Mouse (Mus musculus): Measurements from ENCODE around the gene Sort1.
A peak's percentile ranks its signal among the peaks of the same experiment; 100 is the strongest.

Sort1 gene

DNA sequence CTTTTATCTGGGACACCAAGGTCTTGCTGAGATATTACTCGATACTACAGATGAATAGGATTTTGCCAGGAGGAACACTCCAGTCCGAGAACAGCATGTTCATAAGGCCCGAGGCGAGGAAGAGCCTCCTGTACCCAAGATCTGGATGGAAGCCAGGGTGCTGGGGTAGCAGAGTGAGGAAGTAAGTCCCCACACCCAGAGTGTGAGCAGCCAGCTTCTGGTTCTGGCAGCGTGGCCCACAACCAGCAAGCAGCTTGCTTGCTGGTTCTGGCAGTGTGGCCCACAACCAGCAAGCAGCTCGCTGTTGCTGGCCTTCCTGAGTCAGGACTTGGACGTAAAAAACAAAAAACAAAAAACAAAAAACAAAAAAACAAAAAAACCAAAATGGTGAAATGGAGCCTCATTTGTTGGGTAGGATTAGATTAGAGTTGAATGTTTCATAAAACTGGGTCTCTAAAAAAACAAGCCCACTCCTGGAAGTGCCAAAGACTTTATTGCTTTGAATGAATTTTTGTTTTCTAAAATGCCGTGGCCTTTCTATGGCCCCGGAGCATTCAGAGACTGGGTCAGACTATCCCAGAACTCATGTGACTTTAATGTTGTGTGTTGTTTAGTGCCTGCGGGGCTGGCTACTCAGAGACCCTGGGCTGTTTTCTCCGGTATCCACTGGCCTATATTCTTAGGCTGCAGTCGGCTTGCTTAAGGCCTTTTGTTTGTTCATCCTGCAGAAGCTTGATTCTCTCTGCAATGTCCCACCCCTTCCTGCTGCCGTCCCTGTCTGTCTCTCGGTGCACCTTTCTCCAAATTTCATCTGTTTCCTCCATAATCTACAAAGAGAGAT lies 11.7 kb downstream of the Sort1 start:
- DNase-seq: peak; percentile 61

DNA sequence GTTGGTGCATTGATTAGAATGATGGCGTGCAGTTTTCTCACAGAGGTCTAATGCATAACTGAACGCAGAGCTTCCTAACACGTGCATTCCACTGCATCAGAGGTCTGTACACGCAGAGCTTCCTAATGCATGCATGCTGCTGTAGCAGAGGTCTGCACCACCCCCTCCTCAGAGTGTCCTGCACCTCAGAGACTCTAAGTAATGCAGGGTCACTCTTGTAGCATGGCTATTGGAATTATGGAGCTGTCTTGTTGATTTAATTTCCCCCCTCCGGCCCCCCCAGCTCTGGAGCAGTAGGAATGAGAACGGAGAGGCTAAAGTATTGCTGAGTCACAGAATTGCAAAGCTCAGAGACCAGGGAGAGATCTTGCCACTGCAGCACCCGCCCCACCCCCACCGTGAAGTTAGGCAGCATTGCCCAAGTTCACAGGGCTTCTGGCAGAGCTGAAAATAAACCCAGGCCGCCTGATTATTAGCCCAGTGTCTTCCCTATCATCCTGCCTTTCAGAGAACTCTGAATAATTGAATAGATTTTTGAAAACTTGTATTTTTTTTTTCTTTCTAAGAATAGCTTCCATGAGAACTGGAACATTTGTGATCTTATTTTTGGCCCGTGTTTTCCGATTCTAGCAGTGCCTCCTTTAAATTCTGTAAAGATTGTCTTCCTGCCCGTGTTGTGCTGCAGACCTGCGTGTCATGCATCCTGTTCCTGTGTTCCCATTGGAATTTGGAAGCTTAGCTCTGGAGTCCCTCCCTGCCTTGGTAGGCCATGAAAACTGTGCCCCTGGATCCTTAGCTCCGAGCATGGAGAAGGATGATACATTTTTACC lies 12.6 kb downstream of the Sort1 start:
- no peak for DNase-seq

DNA sequence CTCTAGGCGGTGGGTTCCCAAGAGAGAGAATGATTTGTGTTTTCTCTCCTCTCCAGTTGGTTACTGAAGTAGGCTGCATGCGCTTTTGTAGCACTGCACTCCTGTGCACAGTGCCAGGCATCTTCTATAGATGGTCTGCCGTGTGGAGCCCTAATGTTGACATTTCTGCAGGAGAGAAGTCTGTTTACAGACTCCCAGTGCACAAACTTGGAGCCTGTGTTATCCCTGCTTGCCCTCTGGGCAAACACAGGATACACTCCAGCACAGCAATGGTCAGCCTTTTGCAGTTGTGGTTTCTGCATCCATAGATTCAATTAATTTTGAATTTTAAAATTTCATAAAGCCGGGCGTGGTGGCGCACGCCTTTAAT lies 13.2 kb downstream of the Sort1 start:
- no peak for DNase-seq

DNA sequence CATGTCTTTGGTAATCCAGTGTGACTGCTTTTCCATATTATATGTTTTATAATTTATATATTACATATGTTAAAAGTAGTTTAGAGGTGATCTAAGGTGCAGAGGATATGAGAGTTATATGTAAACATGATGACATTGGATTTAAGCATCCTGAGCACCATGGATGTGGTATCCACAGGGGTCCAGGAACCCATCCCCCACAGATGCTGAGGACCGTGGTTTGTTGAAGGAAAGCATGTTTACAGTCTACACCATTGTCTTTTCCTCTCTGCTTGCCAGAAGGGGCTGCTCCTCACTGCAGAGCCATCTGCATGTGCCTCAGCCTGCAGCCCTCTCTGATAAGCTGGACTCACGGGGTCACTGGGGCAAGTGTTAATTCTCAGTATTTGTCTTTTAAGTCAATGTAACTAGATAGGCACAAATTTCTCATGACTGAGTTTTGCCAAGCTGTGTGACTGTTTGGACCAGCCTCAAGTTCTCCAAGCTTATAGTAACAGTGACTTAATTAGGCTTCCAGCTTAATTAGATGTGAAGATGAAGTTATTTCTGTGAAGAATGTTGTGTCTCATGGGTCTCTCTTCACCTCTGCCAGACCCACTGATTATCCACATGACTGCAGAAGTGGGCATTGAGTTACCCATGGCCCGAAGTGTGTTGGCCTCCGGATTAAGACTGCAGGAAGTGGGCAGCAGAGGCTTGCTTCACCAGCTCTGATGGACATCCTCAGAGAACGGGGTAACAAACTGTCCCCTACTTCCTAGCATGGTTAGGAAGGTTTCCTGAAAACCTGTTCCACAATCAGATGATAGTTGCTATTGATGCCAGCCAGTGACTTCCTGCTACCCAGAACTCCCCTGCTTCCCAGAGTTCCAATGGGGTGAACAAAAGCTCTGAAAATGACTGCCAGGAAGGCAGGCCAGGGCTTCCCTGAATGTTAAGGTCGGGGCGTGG lies 14.0 kb downstream of the Sort1 start:
- no peak for DNase-seq

DNA sequence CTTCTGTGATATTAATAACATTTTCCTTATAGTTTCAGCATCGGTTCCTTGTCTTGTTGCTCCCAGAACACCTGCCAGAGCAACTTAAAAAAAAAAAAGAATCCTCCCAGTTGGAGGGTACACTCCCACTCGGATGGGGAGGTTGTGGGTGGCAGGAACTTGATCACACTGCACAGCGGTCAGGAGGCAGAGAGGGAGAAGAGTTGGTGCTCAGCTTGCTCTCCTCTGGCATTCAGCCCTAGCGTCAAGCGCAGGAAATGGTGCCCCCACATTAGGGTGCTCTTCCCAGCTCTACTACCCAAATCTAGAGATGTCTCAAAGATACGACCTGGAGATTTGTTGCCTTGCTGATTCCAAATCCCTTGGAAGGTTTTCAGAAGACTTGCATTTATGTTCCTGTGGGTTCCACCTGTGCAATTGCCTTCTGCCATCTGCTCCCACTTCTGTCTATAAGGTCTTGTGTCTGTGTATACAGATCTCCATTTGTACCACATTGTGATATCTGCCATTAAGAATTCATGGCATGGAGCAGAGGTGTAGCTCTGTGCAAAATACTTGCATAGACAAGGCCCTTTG lies 16.7 kb downstream of the Sort1 start:
- no peak for DNase-seq

DNA sequence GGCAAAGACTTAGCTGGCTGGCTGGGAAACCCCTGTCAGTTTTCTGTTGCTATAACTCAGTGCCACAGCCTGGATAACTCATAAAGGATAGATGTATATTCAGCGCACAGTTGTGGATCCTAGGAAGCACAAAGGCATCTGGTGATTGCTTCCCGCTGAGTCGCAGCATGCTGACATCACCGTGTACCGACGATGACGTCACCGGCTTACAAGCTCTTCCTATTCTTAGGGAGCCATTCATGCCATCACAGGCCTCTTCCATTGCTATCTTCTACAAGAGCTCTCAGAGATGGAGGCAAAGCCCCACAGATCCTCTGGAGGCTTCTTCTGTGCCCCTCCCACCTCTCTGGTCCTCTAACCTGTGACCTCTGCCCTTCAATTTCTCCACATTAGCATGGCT lies 19.8 kb downstream of the Sort1 start:
- no peak for DNase-seq

DNA sequence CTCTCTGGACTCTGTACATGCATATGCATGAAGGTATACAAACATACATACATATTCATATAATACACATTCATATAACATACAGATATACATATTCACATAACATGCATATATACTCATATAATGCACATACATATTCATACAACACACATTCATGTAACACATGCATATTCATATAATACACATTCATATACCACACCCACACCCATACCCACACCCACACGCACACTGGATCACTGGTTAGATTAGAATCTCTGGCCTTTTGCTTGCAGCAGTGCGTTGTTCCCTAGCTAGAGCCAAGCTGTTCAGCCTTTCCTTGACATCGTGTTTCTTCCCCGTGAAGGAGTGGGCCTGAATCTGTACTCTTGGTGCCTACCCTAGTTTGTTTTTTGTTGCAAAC lies 20.9 kb downstream of the Sort1 start:
- DNase-seq: no peak

DNA sequence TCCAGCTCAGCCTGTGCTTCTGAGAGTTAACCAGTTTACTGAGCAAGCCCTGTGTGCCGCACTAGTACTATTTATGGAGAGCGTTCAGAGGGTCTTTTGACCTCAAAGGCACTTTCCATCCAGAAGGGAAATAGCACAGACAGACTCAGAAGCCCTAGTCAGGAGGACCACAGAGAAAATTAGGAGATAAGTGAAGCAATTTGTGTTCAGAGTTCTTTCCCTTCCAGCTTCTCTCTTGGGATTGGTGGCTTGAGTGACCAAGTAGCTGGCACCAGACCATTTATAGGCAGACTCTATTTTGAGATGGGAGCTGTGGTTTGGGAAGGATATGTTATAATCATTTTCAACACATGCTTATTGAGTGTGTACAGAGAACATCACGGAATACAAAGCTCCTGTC lies 22.5 kb downstream of the Sort1 start:
- DNase-seq: no peak

DNA sequence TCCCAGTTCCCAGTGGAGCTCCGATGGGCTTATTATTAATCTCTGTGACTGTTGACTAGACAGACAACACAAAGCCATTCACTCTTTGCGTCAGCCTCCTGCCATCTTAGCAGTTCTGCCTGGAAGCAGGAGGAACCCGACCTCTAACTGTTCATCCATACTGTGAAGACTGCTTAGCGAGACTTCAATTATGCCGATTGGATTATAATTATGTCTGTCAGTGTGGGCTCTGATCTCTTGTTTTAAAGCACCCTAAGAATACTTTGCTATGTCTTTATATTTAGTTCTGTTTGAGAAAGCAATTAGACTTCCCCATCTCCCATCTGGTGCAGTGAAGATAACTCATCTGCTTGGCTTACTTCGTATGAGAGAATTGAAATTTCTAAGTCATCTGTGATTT lies 23.6 kb downstream of the Sort1 start:
- no peak for DNase-seq

DNA sequence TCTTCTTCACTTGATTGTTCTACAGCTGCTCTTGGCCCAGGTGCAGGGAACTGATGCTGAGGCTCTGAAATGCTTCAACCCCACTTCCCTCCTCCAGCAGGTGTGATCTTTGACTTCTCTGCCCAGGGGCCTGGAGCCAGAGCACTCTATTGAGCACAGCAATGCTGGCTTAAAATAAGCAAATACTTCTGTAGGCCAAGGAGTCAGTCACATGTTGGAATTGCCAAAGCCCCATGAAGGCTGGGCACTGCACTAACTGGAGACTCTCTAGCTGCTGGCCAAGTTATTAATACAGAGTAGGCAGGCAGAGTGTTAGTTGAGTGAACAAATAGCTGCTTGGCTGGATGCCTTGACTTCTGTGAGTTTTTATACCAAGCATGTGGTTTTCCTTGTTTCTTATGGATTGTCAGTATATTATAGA lies 27.0 kb downstream of the Sort1 start:
- DNase-seq: no peak

DNA sequence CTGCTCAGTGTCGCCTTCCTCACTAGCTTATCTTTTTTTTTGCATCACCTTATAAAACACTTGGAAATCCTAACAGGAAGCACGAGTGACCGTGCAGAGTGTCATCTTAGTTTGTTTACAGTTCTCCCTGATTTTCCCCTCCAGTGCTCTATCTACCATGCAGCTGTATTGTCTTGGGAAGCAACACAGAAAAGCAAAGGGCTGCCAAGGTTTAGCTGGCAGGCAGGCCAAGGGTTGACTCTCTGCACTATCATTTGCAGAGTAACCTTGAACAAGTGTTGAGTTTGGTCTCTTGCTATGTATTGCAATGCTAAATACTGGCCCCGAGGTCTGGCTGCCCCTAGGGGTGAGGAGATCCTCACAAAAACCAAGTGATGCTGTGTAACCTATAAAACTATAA lies 27.8 kb downstream of the Sort1 start:
- DNase-seq: no peak

DNA sequence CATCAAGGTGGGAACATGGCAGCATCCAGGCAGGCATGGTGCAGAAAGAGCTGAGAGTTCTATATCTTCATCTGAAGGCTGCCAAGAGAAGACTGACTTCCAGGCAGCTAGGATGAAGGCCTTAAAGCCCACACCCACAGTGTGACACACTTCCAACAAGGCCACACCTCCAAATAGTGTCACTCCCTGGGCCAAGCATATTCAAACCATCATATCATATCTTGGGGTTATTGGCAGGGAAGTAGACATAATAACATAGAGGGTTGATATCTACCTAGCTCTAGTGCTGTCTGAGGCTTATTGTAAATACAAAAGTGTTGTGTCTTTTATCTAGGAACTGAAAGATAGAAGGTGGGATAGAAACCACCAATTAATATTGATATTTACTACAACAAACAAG lies 28.5 kb downstream of the Sort1 start:
- DNase-seq: no peak

DNA sequence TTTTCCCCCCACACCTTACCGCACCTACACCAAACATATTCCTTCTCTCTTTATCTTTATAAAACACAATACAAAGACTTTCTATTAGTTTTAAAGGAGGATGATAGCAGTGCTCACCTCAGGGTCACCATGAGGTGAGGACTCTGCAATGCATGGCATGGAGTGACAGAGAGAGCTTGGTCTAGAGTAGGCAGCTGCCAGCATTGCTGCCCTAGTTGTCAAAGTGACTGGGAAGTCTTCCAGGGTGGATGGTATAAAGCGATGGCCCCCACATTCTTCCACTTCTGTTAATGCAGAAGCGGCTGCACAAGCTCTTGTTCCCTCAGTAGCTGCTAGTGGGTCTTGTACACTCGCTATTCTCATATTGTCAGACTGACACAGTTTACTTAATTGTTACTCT lies 29.3 kb downstream of the Sort1 start:
- no peak for DNase-seq

DNA sequence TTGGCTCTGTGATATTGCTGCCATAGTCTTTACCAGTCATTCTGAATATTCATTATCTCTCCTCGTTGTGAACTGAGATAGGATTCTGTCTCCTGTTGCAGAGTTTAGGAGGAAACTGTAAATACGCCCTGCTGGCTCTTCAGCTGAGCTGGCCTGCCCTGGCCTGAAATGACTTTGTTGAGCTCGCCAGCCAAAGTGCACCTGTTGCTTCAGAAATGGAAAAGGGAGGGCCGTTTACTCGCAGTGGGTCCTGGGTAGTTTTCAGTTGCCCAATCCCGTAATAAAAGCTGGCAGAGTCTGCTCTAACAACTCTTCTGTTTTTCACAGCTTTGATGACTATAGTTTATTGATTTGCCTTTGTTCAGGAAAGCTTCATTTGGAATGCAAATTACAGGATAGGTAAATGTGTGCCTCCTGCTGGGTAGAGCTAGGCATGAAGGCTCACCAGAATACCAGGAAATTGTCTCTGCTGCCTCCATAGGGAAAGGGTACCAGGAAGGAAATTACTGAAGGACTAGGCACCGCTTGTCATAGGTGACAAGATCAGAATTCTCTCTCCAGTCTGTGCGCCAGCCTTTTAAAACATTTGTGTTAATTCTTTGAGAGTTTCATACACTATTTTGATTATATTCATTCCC lies 30.3 kb downstream of the Sort1 start:
- DNase-seq: no peak

DNA sequence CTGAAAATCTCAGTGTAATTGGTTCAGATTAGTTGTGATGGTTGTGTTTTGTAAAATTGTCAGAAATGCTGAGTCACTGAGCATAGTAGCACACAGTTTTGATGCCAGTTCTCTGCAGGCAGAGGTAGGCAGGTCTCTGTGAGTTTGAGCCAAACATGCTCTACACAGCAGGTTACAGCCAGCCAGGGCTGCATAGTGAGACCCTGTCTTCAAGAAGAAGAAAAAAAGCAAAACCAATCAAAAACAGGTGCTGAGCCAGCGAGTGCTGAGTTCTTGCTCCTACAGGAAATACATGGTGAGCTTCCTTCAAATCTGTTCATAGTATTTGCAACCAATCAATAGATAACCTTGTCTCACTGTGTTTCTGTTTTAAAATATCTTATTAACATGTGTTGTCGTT lies 34.6 kb downstream of the Sort1 start:
- no peak for DNase-seq

DNA sequence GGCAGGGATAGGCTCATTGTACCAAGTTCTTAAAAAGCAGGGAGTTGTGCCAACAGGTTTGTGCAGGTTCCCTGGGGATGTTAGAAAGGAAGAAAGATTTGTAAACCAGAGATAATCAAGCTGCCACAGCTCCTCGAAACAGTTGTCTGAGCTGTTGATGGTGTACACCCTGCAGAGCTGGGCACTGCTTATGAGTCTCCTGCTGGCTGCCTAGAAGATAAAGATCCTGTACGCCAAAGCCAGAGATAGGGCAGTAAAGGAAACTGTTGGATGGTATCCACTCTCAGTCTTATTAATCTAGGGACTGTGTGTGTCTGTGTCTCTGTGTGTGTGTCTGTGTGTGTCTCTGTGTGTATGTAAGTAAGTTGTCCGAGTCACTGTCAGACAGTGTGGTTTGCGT lies 37.8 kb downstream of the Sort1 start:
- no peak for DNase-seq

DNA sequence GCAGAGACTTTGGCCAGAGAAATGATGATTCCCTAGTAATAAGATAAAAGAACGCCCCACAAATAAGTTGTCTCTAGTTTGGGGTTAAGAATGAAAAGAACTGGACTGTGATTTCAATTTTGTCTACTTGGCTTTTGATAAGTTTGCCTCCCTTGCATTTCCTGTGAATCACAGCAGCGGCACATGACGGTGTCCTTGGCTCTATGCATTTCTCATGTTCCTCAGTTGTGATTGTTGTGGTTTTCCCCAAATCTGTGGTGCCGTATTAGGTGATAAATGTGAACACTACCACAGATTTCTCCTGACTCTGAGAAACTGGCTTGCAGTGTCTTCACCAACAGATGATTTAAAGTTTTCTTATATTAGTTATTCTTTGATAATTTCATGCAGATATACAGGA lies 38.3 kb downstream of the Sort1 start:
- DNase-seq: no peak

DNA sequence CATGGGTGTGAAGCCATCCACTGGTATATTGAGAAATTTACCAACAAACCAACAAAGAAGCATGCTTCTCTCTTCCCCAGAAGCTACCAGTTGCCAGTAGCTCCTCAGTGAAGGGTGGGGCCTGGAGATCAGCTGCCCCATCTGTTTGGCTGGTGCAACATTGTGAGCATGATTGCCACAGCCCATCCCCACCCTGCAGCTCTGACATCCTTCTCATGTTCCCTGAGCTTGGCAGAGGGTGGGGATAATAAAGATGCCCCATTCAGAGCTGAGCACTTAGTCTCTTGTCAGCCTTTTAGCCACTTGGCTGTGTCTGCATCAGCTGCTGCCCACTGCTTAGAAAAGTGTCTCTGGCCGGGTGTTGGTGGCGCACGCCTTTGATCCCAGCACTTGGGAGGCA lies 39.1 kb downstream of the Sort1 start:
- DNase-seq: no peak

DNA sequence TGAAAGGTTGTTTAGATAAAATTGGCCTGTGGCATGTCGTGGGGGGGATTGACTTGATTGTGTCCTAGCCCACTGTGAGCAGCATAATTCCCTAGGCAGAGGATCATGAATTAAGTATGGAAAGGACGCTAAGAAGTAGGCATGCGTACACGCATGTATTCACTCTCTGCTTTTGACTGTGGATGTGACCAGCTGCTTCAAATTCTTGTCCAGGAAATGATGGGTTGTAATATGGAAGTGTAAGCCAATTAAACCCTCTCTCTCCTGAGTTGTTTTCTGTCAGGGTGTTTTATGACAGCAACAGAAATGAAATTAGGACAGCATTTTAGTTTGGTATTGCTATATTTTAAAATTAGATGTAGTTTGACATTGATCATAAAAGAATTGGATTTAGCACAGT lies 41.0 kb downstream of the Sort1 start:
- DNase-seq: no peak

DNA sequence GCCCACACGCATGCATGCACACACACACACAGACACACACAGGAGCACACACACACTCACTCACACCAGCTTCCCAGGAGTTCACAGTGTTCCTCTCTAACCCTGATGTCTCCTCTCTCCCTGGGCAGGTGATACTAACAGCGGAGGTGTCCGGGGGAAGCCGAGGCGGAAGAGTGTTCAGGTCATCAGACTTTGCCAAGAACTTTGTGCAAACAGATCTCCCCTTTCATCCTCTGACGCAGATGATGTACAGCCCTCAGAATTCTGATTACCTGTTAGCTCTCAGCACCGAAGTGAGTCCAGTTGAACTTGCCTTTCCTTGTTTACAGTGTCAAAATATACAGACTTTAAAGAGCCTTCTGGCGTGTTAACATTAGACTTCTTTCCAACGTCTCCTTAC lies 41.6 kb downstream of the Sort1 start:
- no peak for DNase-seq

DNA sequence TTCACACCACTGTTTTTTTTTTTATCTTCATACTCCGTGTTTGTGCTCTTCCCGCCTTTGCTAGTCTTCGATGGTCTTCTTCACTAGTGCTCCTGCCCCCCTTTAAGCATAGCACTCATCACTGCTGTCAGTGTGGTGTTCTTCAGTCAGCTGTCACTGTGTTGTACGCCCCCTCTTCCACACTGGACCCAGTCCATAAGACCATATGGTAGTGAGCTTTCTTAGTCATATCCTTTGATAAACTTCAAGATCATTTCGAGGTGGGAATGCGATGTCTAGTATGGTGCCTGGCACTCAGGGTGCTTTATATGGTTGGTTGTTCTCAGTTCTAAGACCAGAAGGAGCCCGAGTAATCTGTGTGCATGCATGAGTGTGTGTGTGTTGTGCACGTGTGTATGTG lies 43.4 kb downstream of the Sort1 start:
- no peak for DNase-seq

DNA sequence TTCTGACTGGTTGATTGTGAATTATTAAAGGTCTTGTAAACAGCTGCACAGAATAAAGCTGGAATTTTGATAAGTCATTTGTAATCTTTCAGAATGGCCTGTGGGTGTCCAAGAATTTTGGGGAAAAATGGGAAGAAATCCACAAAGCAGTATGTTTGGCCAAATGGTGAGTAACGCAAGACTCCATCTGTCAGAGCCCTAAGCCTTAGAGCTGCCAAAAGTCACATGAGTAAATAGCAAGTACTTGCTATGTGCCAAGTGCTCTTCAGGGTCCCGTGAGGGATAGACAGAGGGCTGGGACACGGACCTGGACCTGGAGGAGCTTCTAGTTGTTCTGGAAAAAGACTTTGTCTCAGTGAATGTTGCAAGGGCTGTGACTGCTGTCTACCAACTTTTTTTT lies 44.0 kb downstream of the Sort1 start:
- no peak for DNase-seq

All from right cerebral cortex, postnatal 25 days (tissue).